Mouse (Mus musculus) kidney, postnatal 0 days (tissue): ENCODE data around the gene Kctd19. TPM values are rescaled to one million over a fixed set of nuclear protein-coding genes. Genes with fewer than 3 reads are reported as not detected.

Experiments
- ATAC-seq: fragments of 200-750 bp; cut with Nextera tagmentation; replicated peaks from 2 replicates; pipeline ENCODE4 v1.8.0; 2017; ENCODE audit warnings: low read depth, moderate number of reproducible peaks, moderate TSS enrichment, moderate library complexity; ENCODE audit not compliant: low FRiP score
- DNase-seq: peaks from one replicate; pipeline ENCODE4 v3.0.0-alpha.2; 2016; ENCODE audit warnings: low spot score
- H3K27ac ChIP-seq: fragments of 300-500 bp; sonication (generic); 2 replicates; pipeline ENCODE4 v1.5.1; 2014; ENCODE audit warnings: mild to moderate bottlenecking
- H3K27me3 ChIP-seq: fragments of 300-500 bp; sonication (generic); 2 replicates; pipeline ENCODE4 v1.6.1; 2014; ENCODE audit warnings: low read length, mixed read lengths; ENCODE audit not compliant: insufficient read depth
- H3K36me3 ChIP-seq: fragments of 300-500 bp; sonication (generic); 2 replicates; pipeline ENCODE4 v1.6.1; 2014; ENCODE audit warnings: low read length, mixed read lengths; ENCODE audit not compliant: insufficient read depth
- H3K4me1 ChIP-seq: fragments of 300-500 bp; sonication (generic); replicated peaks from 2 replicates; pipeline ENCODE4 v1.6.1; 2014; ENCODE audit warnings: antibody characterized with exemption, low read length, mixed read lengths; ENCODE audit not compliant: insufficient read depth
- H3K4me2 ChIP-seq: fragments of 300-500 bp; sonication (generic); 2 replicates; pipeline ENCODE4 v1.6.1; 2014; ENCODE audit warnings: mild to moderate bottlenecking, low read length, moderate library complexity, mixed read lengths
- H3K4me3 ChIP-seq: fragments of 300-500 bp; sonication (generic); replicated peaks from 2 replicates; pipeline ENCODE4 v1.5.1; 2014; ENCODE audit warnings: low read depth, low read length
- H3K9ac ChIP-seq: fragments of 300-500 bp; sonication (generic); 2 replicates; pipeline ENCODE4 v1.6.1; 2014; ENCODE audit warnings: low read depth, low read length
- H3K9me3 ChIP-seq: fragments of 300-500 bp; sonication (generic); replicated peaks from 2 replicates; pipeline ENCODE4 v1.6.1; 2016; ENCODE audit warnings: low read length, inconsistent platforms, mixed read lengths
- CTCF ChIP-seq: IDR thresholded peaks from 2 replicates; pipeline ENCODE4 v1.5.1; 2016; ENCODE audit warnings: antibody characterized with exemption, low read depth, mild to moderate bottlenecking, moderate library complexity
- WGBS: fragments of 180-500 bp; shearing (Covaris S2); extraction: QIAGEN DNeasy Blood & Tissue Kit; methylation state at CpG from one replicate; pipeline ENCODE4 v1.1.7; 2014; 5-methylcytosine and 5-hydroxymethylcytosine counted together
- polyA plus RNA-seq: library from polyadenylated mRNA; unstranded; fragments of >200 nt; fragmentation: Nextera tagmentation; extraction: Ambion mirVana; gene quantifications from 2 replicates; pipeline ENCODE4 v1.2.1, GENCODE M21; 2015

Kctd19 gene
- polyA plus RNA-seq, 1 experiment from 2014 or later = not detected

GRCm38 (mm10) chr8:105431743-105432515, 18.6 kb upstream of the Kctd19 start:
- Histone ChIP-seq H3K27ac (no peak overlapping the region), H3K4me1 (no peaks in the 10 kb centered on the region), H3K4me3 (no peak overlapping the region), H3K9me3 (no peaks in the 10 kb centered on the region), H3K9ac (no peak overlapping the region), H3K4me2 (no peak overlapping the region), H3K36me3 (no peaks in the 10 kb centered on the region), H3K27me3 (no peaks in the 10 kb centered on the region)
- ATAC-seq (no peak), DNase-seq (no peak)
- WGBS = 65% methylated on average over 7 of the region's 7 CpGs
- no peak for TF ChIP-seq CTCF

- H3K4me1 ChIP-seq = no peaks in the 10 kb centered on the region
- H3K4me3 ChIP-seq = no peak overlapping the region
- no peak overlapping the region for H3K9ac ChIP-seq
- WGBS = 69% methylated on average over 6 of the region's 6 CpGs
- no peak for TF ChIP-seq CTCF
- H3K36me3 ChIP-seq = no peaks in the 10 kb centered on the region
- no peaks in the 10 kb centered on the region for H3K9me3 ChIP-seq
- DNase-seq (no peak), ATAC-seq (no peak)
- no peak overlapping the region for H3K27ac ChIP-seq
- no peak overlapping the region for H3K4me2 ChIP-seq
- no peaks in the 10 kb centered on the region for H3K27me3 ChIP-seq
These were observed 13.6 kb upstream of the Kctd19 start for GRCm38 (mm10) chr8:105426878-105427277.

DNA sequence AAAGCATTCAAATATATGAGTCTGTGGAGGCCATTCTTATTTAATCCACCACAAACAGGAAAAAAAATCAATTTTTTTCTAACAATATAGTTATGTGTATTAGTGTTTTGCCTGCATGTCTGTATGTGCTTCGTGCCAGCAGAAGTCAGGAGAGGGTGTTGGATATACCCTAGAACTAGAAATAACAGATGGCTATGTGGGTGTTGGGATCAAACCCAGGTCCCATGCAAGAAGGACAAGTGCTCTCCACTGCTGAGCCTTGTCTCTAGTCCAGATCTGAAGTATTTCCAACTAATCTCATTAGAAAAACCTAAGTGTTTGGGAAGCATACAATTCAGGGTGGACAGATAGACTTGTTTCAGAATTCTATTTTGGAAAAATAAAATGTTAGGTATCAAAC, 8.7 kb upstream of the Kctd19 start:
- H3K4me1 ChIP-seq = no peaks in the 10 kb centered on the region
- H3K27me3 ChIP-seq = no peaks in the 10 kb centered on the region
- no peak overlapping the region for H3K9ac ChIP-seq
- no peaks in the 10 kb centered on the region for H3K36me3 ChIP-seq
- 74% methylated on average over 1 of the region's 1 CpGs for WGBS
- TF ChIP-seq CTCF = no peak
- no peak for ATAC-seq
- H3K27ac ChIP-seq = no peak overlapping the region
- DNase-seq = no peak
- no peaks in the 10 kb centered on the region for H3K9me3 ChIP-seq
- no peak overlapping the region for H3K4me2 ChIP-seq
- no peak overlapping the region for H3K4me3 ChIP-seq

DNA sequence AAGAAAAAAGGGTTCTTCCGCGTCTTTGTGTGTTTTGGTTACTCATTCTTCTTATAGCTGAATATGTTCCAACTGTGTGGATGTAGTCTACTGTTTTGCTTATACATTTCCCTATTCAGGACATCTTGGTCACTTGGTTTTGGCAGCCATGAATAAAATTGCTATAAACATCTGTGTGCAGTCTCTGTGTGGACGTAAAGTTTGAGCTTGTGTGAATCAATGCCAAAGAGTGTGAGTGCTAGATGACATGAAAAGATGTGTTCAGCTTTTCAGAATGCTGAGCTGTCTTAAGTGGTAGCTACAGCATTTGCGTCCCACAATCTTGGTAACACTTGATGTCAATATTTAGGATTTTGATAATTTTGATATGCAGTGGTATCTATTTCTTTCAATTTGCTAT, 6.5 kb upstream of the Kctd19 start:
- no peaks in the 10 kb centered on the region for H3K27me3 ChIP-seq
- H3K9me3 ChIP-seq = no peaks in the 10 kb centered on the region
- no peak overlapping the region for H3K4me2 ChIP-seq
- ATAC-seq (no peak), DNase-seq (no peak)
- H3K4me1 ChIP-seq = no peaks in the 10 kb centered on the region
- no peak overlapping the region for H3K27ac ChIP-seq
- no peak for TF ChIP-seq CTCF
- no peak overlapping the region for H3K4me3 ChIP-seq
- WGBS = 86% methylated on average over 4 of the region's 4 CpGs
- no peaks in the 10 kb centered on the region for H3K36me3 ChIP-seq
- no peak overlapping the region for H3K9ac ChIP-seq

GRCm38 (mm10) chr8:105418992-105419391, 5.7 kb upstream of the Kctd19 start:
- 0 out of 2 replicates have a peak, but pooled peaks cover 2% of the 10 kb centered on the region for H3K27me3 ChIP-seq
- no peak overlapping the region for H3K9ac ChIP-seq
- DNase-seq = no peak
- no peaks in the 10 kb centered on the region for H3K36me3 ChIP-seq
- no peaks in the 10 kb centered on the region for H3K9me3 ChIP-seq
- no peaks in the 10 kb centered on the region for H3K4me1 ChIP-seq
- H3K27ac ChIP-seq = no peak overlapping the region
- TF ChIP-seq CTCF = no peak
- no peak for ATAC-seq
- H3K4me3 ChIP-seq = no peak overlapping the region
- H3K4me2 ChIP-seq = no peak overlapping the region
- 77% methylated on average over 2 of the region's 2 CpGs for WGBS

DNA sequence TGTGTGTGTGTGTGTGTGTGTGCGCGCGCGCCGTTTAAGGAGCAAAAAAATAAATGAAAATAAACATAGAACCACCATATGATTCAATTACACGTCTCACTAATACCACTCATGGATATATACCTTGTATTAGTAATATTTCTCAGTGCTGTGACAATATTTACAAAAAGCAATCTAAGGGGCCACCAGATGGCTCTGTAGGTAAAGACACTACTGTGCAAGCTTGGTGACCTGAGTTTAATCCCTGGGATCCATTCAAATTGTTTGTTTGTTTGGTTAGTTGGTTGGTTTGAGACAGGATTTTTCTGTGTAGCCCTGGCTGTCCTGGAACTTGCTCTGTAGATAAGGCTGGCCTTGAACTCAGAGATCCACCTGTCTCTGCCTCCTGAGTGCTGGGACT, 3.4 kb downstream of the Kctd19 start:
- no peak overlapping the region for H3K27ac ChIP-seq
- H3K27me3 ChIP-seq = 0 out of 2 replicates have a peak, but pooled peaks cover 10% of the 10 kb centered on the region
- TF ChIP-seq CTCF = no peak; the same call in 1 of the 2 replicates
- H3K4me1 ChIP-seq = peaks cover 6% of the 10 kb centered on the region; the same call in 1 of the 2 replicates
- no peaks in the 10 kb centered on the region for H3K9me3 ChIP-seq
- no peak overlapping the region for H3K4me2 ChIP-seq
- 93% methylated on average over 6 of the region's 6 CpGs for WGBS
- no peaks in the 10 kb centered on the region for H3K36me3 ChIP-seq
- no peak overlapping the region for H3K9ac ChIP-seq
- DNase-seq (no peak), ATAC-seq (no peak)
- no peak overlapping the region for H3K4me3 ChIP-seq

- no peaks in the 10 kb centered on the region for H3K9me3 ChIP-seq
- no peak overlapping the region for H3K4me2 ChIP-seq
- WGBS = 53% methylated on average over 7 of the region's 7 CpGs
- no peaks in the 10 kb centered on the region for H3K36me3 ChIP-seq
- no peak overlapping the region for H3K9ac ChIP-seq
- ATAC-seq (no peak), DNase-seq (no peak)
- H3K27ac ChIP-seq = no peak overlapping the region
- H3K4me3 ChIP-seq = no peak overlapping the region
- no peak for TF ChIP-seq CTCF
- peaks cover 2% of the 10 kb centered on the region; the same call in 1 of the 2 replicates for H3K4me1 ChIP-seq
- H3K27me3 ChIP-seq = 0 out of 2 replicates have a peak, but pooled peaks cover 4% of the 10 kb centered on the region
These were observed 5.0 kb downstream of the Kctd19 start for GRCm38 (mm10) chr8:105408331-105408730.
